Mouse (Mus musculus) cerebellum, adult 18-20 months (tissue): ENCODE results near the gene Cep41.

Experiments used
- DNase-seq, 2 experiments: peaks; one replicate each; pipeline ENCODE4 v3.0.0; 2021

Cep41 gene

GRCm38 (mm10) chr6:30620591-30620990 is 73.0 kb downstream of the Cep41 start:
- DNase-seq: no peak

- DNase-seq: no peak
Observed at GRCm38 (mm10) chr6:30619606-30620005, 73.9 kb downstream of the Cep41 start.

- no peak for DNase-seq
Observed at GRCm38 (mm10) chr6:30618735-30619134, 74.8 kb downstream of the Cep41 start.

- DNase-seq: no peak
Observed at GRCm38 (mm10) chr6:30617959-30618590, 75.5 kb downstream of the Cep41 start.

- DNase-seq: no peak
Observed at GRCm38 (mm10) chr6:30617020-30617958, 76.3 kb downstream of the Cep41 start.

- no peak for DNase-seq
Observed at GRCm38 (mm10) chr6:30616491-30616941, 77.0 kb downstream of the Cep41 start.

GRCm38 (mm10) chr6:30615741-30616140 is 77.8 kb downstream of the Cep41 start:
- DNase-seq: no peak

GRCm38 (mm10) chr6:30614251-30614650 is 79.3 kb downstream of the Cep41 start:
- DNase-seq: no peak

- DNase-seq: no peak
Observed at GRCm38 (mm10) chr6:30611212-30611611, 82.3 kb downstream of the Cep41 start.

GRCm38 (mm10) chr6:30610710-30611109 is 82.8 kb downstream of the Cep41 start, which contains the start of gene Cpa5:
Gene Cpa5, plus strand, starts transcription at chr6:30611010.
- no peak for DNase-seq

GRCm38 (mm10) chr6:30605672-30606071 is 87.9 kb downstream of the Cep41 start:
- no peak for DNase-seq

- no peak for DNase-seq
Observed at GRCm38 (mm10) chr6:30605111-30605510, 88.4 kb downstream of the Cep41 start.

GRCm38 (mm10) chr6:30604342-30604867 is 89.1 kb downstream of the Cep41 start:
- no peak for DNase-seq
